Mouse (Mus musculus) ES-Bruce4 (cell line): ENCODE measurements around the gene Acbd6.
A peak's percentile ranks its signal among the peaks of the same experiment; 100 is the strongest.

Experiments used
- CTCF ChIP-seq: IDR thresholded peaks from one replicate; pipeline ENCODE4 v1.8.1; 2011; ENCODE audit warnings: low read depth, low read length
- POLR2A ChIP-seq: IDR thresholded peaks from one replicate; pipeline ENCODE4 v1.8.1; 2011; ENCODE audit warnings: low read length; ENCODE audit not compliant: insufficient read depth

- TF ChIP-seq POLR2A (no peak), CTCF (peak; percentile 12)
These were observed 10.2 kb downstream of the Acbd6 start for GRCm38 (mm10) chr1:155568133-155568532.
